Mouse (Mus musculus): ENCODE data around the gene Gsg1l. TPM values are rescaled to one million over a fixed set of nuclear protein-coding genes. Genes with fewer than 3 reads are reported as not detected.

Gene Gsg1l
- polyA plus RNA-seq, 1 experiment from 2014 or later: 5.4 TPM

DNA sequence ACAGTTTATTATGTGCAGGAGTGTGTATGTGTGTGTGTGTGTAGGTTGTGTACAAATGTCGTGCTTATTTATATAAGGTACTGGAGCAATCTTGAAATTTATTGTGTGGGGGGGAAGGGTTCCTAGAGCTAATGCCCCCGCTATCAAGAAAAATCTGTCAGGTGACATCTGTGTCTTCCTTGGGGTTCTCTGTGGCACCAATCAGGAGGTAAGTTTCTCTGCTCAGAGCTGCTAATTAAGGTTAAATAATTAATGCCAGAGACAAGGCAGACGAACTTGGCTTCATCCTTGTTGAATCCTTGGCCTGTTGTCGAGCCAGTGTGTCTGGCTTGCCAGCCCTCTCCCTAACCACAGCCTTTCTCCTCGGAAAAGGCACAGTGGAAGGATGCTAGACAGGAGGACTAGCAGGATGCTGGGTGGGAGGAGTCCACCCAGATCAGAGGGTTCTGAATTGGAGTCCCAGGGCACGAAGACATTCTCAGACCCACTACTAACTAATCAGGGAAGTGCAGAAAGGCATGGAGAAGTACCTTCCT is 89.8 kb downstream of the Gsg1l start:
- no peak overlapping the region for H3K4me3 ChIP-seq
- H3K36me3 ChIP-seq: no peaks in the 10 kb centered on the region
- H3K4me2 ChIP-seq (replicated peaks): no peak overlapping the region
- peaks cover 14% of the 10 kb centered on the region for H3K4me1 ChIP-seq
- H3K9ac ChIP-seq (replicated peaks): no peak overlapping the region
- H3K27me3 ChIP-seq: no peaks in the 10 kb centered on the region
- H3K9me3 ChIP-seq: no peaks in the 10 kb centered on the region
- WGBS: 40% methylated on average over 6 of the region's 6 CpGs
- ATAC-seq (replicated peaks): no peak; the same call in 1 of the 2 replicates
- H3K27ac ChIP-seq (replicated peaks): peak overlapping the region; percentile 3; the same call in 1 of the 2 replicates

DNA sequence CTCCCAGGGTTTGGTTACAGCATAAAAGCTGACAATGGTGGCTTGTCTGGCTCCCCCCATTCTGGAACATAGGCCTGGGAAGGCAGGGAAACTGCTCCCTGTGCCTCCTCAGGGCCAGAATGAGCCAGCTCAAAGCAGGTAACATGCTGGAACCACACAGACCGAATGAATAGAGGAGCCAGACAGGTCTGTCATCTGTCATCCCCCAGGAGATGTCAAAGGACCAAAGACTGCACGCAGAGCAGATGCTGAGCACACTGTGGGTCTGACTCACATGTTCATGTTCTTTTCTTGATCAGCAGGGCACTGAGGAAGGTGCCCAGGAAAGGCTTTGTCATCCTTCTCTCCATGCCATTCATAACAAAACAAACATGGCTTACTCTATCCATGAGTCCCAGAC is 90.4 kb downstream of the Gsg1l start:
- ATAC-seq (replicated peaks): no peak
- no peaks in the 10 kb centered on the region for H3K27me3 ChIP-seq
- WGBS: 40% methylated on average over 2 of the region's 2 CpGs
- no peaks in the 10 kb centered on the region for H3K36me3 ChIP-seq
- no peak overlapping the region for H3K4me3 ChIP-seq
- H3K4me1 ChIP-seq: peaks cover 14% of the 10 kb centered on the region
- H3K4me2 ChIP-seq (replicated peaks): no peak overlapping the region
- H3K9me3 ChIP-seq: no peaks in the 10 kb centered on the region
- H3K9ac ChIP-seq (replicated peaks): no peak overlapping the region
- peak overlapping the region; percentile 3; the same call in 1 of the 2 replicates for H3K27ac ChIP-seq (replicated peaks)

DNA sequence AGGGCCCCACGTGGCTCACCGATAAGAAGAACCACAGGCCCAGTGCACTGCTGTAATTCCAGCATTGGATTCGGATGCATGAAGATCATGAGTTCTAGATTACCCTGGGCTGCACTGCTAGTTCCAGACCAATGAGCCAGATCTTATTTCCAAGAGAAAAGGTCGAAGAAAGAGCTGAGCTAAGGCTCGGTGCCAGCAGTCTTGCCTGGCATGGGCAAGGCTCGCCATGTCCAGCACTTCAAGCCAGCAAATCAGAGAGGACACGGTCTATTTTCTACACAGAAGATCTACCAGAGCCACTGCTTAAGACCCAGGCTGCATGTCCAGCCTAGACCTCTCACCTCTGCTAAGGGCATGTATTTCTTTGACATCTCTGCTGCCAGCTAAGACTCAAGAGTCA is 92.2 kb downstream of the Gsg1l start:
- Histone ChIP-seq H3K4me2 (replicated peaks) (no peak overlapping the region), H3K9ac (replicated peaks) (no peak overlapping the region), H3K27ac (replicated peaks) (no peak overlapping the region), H3K9me3 (no peaks in the 10 kb centered on the region), H3K4me3 (no peak overlapping the region), H3K27me3 (no peaks in the 10 kb centered on the region), H3K4me1 (peaks cover 14% of the 10 kb centered on the region), H3K36me3 (no peaks in the 10 kb centered on the region)
- ATAC-seq (replicated peaks): no peak
- 78% methylated on average over 7 of the region's 7 CpGs for WGBS

DNA sequence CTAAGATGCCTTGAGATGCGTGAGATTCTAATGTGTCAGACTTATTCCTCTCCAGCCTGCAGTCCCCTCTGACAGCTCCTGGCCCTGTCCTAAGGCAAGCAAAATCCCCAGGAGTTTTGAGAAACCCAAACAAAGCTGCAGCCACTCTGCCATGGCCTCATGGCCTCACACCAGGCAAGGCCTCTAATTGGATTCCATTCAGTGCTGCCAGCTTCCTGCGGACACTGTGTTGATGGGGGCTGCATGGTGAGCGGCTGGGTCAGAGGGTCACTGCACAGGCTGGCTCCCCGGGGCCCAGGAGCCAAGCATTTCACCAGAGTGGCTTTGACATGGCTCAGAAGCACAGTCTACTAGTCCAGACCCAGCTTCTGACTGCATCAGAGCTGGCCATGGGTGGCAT is 92.7 kb downstream of the Gsg1l start:
- no peak for ATAC-seq (replicated peaks)
- WGBS: 10% methylated on average over 4 of the region's 4 CpGs
- no peak overlapping the region for H3K4me3 ChIP-seq
- H3K4me1 ChIP-seq: peaks cover 18% of the 10 kb centered on the region
- no peak overlapping the region for H3K9ac ChIP-seq (replicated peaks)
- H3K36me3 ChIP-seq: no peaks in the 10 kb centered on the region
- no peaks in the 10 kb centered on the region for H3K9me3 ChIP-seq
- H3K27ac ChIP-seq (replicated peaks): no peak overlapping the region
- H3K4me2 ChIP-seq (replicated peaks): no peak overlapping the region
- H3K27me3 ChIP-seq: no peaks in the 10 kb centered on the region

DNA sequence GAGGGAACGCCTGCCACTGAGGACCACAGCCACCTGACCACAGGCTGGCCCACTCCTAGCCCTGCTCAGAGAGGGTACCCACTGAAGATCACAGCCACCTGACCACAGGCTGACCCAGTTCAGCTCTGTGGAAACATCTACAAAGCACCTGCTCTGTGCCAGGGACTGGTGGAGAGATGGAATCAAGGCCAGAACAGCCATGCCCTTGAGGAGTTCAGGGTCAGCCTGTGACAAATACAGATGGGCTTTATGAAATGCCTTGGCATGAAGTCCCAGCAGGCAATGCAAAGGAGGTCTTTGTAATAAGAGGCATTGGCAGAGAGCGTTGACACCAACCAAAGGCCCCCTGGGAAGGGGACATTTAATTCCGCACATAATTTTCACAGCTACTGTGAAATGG is 93.9 kb downstream of the Gsg1l start:
- Histone ChIP-seq H3K9me3 (no peaks in the 10 kb centered on the region), H3K4me2 (replicated peaks) (no peak overlapping the region), H3K36me3 (no peaks in the 10 kb centered on the region), H3K4me3 (no peak overlapping the region), H3K4me1 (peaks cover 30% of the 10 kb centered on the region), H3K9ac (replicated peaks) (no peak overlapping the region), H3K27ac (replicated peaks) (no peak overlapping the region), H3K27me3 (no peaks in the 10 kb centered on the region)
- no peak for ATAC-seq (replicated peaks)
- 86% methylated on average over 3 of the region's 3 CpGs for WGBS

DNA sequence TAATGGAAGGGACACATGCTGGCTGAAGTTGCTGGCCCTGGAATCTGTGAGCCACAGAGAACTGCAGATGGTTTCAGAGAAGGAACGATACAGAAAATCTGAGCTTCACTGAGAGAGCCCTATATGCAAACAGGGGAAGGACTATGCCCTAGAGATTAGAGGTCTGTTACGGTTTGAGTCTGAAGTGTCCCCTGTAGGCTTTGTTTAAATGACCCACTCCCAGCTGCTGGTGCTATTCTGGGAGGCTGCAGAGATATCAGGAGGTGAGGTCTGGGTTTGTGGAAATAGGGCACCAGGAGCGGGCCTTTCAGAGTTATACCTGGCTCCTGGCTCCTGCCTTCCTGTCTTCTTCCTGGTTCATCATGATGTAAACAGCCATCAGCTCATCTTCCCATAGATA is 95.1 kb downstream of the Gsg1l start:
- Histone ChIP-seq H3K9me3 (no peaks in the 10 kb centered on the region), H3K27ac (replicated peaks) (no peak overlapping the region), H3K27me3 (no peaks in the 10 kb centered on the region), H3K4me1 (peaks cover 23% of the 10 kb centered on the region), H3K4me2 (replicated peaks) (no peak overlapping the region), H3K4me3 (no peak overlapping the region), H3K9ac (replicated peaks) (no peak overlapping the region), H3K36me3 (no peaks in the 10 kb centered on the region)
- WGBS: 83% methylated on average over 3 of the region's 3 CpGs
- ATAC-seq (replicated peaks): no peak

DNA sequence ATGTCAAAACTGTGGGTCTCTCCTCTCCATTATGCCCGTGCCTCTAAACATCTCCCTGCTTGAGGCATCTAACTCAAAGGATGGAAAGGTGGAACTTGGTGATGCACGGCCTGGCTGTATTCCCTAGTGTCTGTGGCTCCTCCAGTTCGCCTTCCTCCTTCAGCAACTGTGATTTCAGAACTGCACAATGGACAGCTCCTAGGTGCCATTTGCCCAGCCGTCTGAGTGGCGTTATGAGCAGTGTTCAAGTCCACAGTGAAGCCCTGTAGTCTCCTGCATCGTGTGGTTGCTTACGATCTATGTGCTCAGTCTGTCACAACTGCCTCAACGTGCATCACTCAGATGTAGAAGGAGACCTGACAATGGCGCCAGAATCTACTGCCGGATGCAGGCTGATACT is 96.6 kb downstream of the Gsg1l start:
- 84% methylated on average over 10 of the region's 10 CpGs for WGBS

DNA sequence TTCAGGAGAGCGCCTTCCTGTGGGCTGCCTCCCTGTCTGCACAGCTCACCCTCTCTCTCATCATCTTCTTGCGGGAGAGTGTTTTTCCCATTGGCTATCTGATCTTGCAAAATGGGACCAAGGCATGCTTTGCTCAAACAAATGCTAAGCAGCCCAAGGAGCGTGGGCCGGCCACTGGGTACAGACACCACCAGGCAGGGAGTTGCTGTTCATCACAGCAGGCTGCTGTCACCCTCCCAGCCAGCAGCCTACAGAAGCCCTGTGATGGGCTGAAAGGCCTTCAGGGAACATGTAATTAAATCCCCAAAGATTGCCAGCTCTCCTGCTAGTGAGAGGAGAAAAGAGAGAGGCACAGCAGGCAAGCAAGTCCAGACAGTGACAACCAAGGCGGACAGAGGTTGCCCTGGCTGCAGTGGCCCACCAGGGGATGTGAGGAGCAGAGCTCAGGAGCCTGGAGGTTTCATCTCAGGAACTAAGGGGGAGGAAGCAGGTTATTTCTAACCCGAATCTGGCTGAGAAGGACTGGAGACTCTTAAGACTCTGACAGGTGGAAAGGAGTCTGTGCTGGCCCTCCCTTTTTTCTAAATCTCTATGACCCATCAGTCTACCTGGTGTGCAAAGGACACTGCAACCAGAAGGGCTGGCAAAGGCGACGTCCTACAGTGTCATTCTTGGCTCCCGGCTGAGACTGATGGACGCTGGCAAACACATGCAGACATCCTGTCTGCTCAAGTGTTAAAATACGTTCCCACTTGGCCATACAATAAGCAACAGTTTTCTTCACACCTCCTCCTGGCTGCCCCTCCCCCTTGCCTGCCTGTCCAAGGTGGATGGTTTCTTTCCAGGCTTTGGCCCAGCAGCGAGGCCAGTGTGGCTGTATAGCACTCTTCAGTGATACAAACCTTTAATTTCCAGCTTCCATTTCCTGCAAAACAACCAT is 98.0 kb downstream of the Gsg1l start:
- Histone ChIP-seq H3K9ac (replicated peaks) (no peak overlapping the region), H3K4me2 (replicated peaks) (no peak overlapping the region), H3K4me3 (no peak overlapping the region), H3K9me3 (no peaks in the 10 kb centered on the region), H3K27me3 (no peaks in the 10 kb centered on the region), H3K36me3 (no peaks in the 10 kb centered on the region), H3K4me1 (peaks cover 16% of the 10 kb centered on the region), H3K27ac (replicated peaks) (no peak overlapping the region)
- ATAC-seq (replicated peaks): peak; percentile 66
- WGBS: 20% methylated on average over 12 of the region's 12 CpGs

More for the DNA sequence above, 96.6 kb downstream of the Gsg1l start:
- Histone ChIP-seq H3K9ac (replicated peaks) (no peak overlapping the region), H3K27me3 (no peaks in the 10 kb centered on the region), H3K4me3 (no peak overlapping the region), H3K27ac (replicated peaks) (no peak overlapping the region), H3K4me2 (replicated peaks) (no peak overlapping the region), H3K4me1 (peaks cover 19% of the 10 kb centered on the region), H3K9me3 (no peaks in the 10 kb centered on the region), H3K36me3 (no peaks in the 10 kb centered on the region)
- no peak for ATAC-seq (replicated peaks)

DNA sequence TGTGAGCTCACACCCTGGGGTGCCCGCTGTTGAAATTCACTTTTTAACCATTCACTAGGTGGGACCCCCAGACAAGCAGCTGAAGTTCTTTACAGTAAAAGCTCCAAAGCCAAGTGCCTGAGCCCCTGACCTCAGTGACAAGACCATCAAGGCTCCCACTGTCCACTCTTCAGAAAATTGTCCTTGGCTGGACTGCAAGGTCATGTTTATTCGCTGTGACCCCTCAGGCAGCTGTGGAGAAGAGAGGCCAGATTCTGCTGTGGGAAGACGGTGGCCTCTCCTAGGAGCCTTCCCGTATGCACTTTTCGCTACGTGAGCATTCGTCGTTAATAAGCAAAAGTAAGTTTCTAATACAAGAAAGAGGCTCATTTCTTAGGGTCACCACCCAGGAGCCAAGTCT is 102.6 kb downstream of the Gsg1l start:
- H3K9me3 ChIP-seq: no peaks in the 10 kb centered on the region
- no peaks in the 10 kb centered on the region for H3K36me3 ChIP-seq
- ATAC-seq (replicated peaks): no peak
- 84% methylated on average over 8 of the region's 8 CpGs for WGBS
- no peak overlapping the region for H3K4me3 ChIP-seq
- H3K9ac ChIP-seq (replicated peaks): no peak overlapping the region
- H3K4me2 ChIP-seq (replicated peaks): no peak overlapping the region
- H3K27me3 ChIP-seq: no peaks in the 10 kb centered on the region
- peaks cover 12% of the 10 kb centered on the region for H3K4me1 ChIP-seq
- H3K27ac ChIP-seq (replicated peaks): no peak overlapping the region

DNA sequence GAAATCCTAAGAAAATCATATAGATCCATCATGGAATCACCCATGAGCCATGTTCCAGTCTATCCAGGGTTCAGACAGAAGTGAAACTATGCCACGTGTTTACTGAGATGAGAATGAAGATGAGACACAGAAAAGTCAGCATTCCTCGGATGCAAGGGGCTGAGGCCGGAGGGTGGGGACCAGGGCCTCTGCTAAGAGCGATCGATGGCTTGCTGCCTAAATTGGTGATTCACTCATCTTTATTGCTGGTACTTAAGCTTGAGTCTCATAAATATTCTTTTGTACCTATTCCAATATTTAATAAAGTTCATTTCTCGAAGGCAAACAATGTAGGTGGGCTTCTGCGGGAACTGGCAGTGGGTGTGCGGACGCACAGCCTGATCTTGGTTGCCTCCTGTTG is 105.5 kb downstream of the Gsg1l start:
- Histone ChIP-seq H3K4me2 (replicated peaks) (no peak overlapping the region), H3K36me3 (no peaks in the 10 kb centered on the region), H3K4me1 (no peaks in the 10 kb centered on the region), H3K9me3 (no peaks in the 10 kb centered on the region), H3K4me3 (no peak overlapping the region), H3K9ac (replicated peaks) (no peak overlapping the region), H3K27ac (replicated peaks) (no peak overlapping the region), H3K27me3 (no peaks in the 10 kb centered on the region)
- 80% methylated on average over 9 of the region's 9 CpGs for WGBS
- ATAC-seq (replicated peaks): no peak

DNA sequence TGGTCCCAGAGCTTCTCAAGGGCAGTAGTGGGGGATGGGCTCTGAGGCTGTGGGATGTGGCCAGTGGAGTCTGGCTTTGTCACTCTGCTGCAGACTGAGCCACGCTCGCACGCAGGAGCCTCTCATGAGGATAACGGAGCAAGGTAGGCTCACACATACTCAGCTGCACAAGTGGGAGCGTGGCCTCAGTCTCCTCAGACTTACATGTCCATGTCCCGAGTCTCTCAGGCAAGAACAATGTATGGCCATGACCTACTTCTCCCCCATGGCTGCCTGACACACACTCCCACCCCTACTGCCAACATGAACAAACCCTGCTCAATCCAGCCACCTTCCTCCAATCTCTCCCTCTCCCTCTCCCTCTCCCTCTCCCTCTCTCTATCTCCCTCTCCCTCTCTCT is 106.8 kb downstream of the Gsg1l start:
- Histone ChIP-seq H3K4me2 (replicated peaks) (no peak overlapping the region), H3K4me3 (no peak overlapping the region), H3K36me3 (no peaks in the 10 kb centered on the region), H3K9me3 (no peaks in the 10 kb centered on the region), H3K27ac (replicated peaks) (no peak overlapping the region), H3K9ac (replicated peaks) (no peak overlapping the region), H3K27me3 (no peaks in the 10 kb centered on the region), H3K4me1 (no peaks in the 10 kb centered on the region)
- 68% methylated on average over 6 of the region's 6 CpGs for WGBS
- ATAC-seq (replicated peaks): no peak

DNA sequence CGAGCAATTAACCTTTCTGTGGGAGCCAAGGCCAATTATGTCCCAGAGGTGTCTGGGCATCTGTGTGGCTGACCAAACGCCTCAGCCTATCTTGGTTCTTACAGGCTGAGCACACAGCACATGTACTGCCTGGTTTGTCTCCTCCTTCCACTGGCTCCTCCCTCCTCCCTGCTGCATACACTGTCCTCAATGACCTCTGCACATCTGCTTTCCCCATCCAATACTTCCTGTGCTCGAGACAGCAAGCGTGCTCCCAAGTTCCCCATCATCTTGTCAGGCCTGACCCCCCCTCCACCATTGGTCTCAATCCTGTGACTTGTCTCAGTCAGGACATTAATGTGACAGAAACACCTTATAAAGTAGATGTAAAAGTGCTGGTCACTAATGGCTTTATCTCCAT is 108.3 kb downstream of the Gsg1l start:
- ATAC-seq (replicated peaks): no peak
- Histone ChIP-seq H3K4me1 (no peaks in the 10 kb centered on the region), H3K4me3 (no peak overlapping the region), H3K9me3 (no peaks in the 10 kb centered on the region), H3K27ac (replicated peaks) (no peak overlapping the region), H3K4me2 (replicated peaks) (no peak overlapping the region), H3K36me3 (no peaks in the 10 kb centered on the region), H3K9ac (replicated peaks) (no peak overlapping the region), H3K27me3 (no peaks in the 10 kb centered on the region)
- 68% methylated on average over 4 of the region's 4 CpGs for WGBS
